Mouse (Mus musculus) kidney, embryonic 16.5 days (tissue): ENCODE results near the gene Pdcd6. TPM values are rescaled to one million over a fixed set of nuclear protein-coding genes. Genes with fewer than 3 reads are reported as not detected.

Experiments used
- ATAC-seq: fragments of 200-750 bp; cut with Nextera tagmentation; 2 replicates; pipeline ENCODE4 v1.8.0; 2017; ENCODE audit warnings: moderate TSS enrichment; ENCODE audit not compliant: low FRiP score, low TSS enrichment
- H3K27ac ChIP-seq: fragments of 300-500 bp; sonication (generic); 2 replicates; pipeline ENCODE4 v1.5.1; 2014; ENCODE audit warnings: low read length
- H3K27me3 ChIP-seq: fragments of 300-500 bp; sonication (generic); 2 replicates; pipeline ENCODE4 v1.6.1; 2014; ENCODE audit warnings: low read length, control low read depth, mixed read lengths; ENCODE audit not compliant: insufficient read depth
- H3K36me3 ChIP-seq: fragments of 300-500 bp; sonication (generic); 2 replicates; pipeline ENCODE4 v1.6.1; 2014; ENCODE audit warnings: low read length, control low read depth, mixed read lengths; ENCODE audit not compliant: insufficient read depth
- H3K4me1 ChIP-seq: fragments of 300-500 bp; sonication (generic); 2 replicates; pipeline ENCODE4 v1.6.1; 2014; ENCODE audit warnings: low read length, control low read depth, mixed read lengths; ENCODE audit not compliant: insufficient read depth
- H3K4me2 ChIP-seq: fragments of 300-500 bp; sonication (generic); replicated peaks from 2 replicates; pipeline ENCODE4 v1.6.1; 2014; ENCODE audit warnings: low read depth, low read length
- H3K4me3 ChIP-seq: fragments of 300-500 bp; sonication (generic); 2 replicates; pipeline ENCODE4 v1.5.1; 2014; ENCODE audit warnings: mild to moderate bottlenecking, low read length
- H3K9ac ChIP-seq: fragments of 300-500 bp; sonication (generic); replicated peaks from 2 replicates; pipeline ENCODE4 v1.6.1; 2014; ENCODE audit warnings: low read length
- H3K9me3 ChIP-seq: fragments of 300-500 bp; sonication (generic); 2 replicates; pipeline ENCODE4 v1.6.1; 2016; ENCODE audit warnings: low read length, control low read depth
- WGBS: fragments of 180-500 bp; shearing (Covaris S2); extraction: QIAGEN DNeasy Blood & Tissue Kit; methylation state at CpG from one replicate; pipeline ENCODE4 v1.1.7; 2014; 5-methylcytosine and 5-hydroxymethylcytosine counted together
- polyA plus RNA-seq: library from polyadenylated mRNA; unstranded; fragments of >200 nt; fragmentation: Nextera tagmentation; extraction: Ambion mirVana; gene quantifications from 2 replicates; pipeline ENCODE4 v1.2.1, GENCODE M21; 2015

The Pdcd6 gene
- polyA plus RNA-seq, 1 experiment from 2014 or later, result 172 TPM

GRCm38 (mm10) chr13:74292167-74292566, 25.2 kb downstream of the Pdcd6 start, which contains the start of gene Ahrr:
Ahrr (minus strand) TSS chr13:74292331.
- Histone ChIP-seq H3K4me2 (peak within 1 kb of the TSS; percentile 55), H3K9me3 (no peaks in the 10 kb centered on the region), H3K4me1 (peaks cover 7% of the 10 kb centered on the region; the same call in 1 of the 2 replicates), H3K4me3 (peak within 1 kb of the TSS; percentile 35), H3K27ac (no peak within 1 kb of the TSS), H3K27me3 (peaks cover 17% of the 10 kb centered on the region), H3K36me3 (no peaks in the 10 kb centered on the region), H3K9ac (peak within 1 kb of the TSS; percentile 41)
- WGBS, result 1% methylated on average over 27 of the region's 27 CpGs
- ATAC-seq, result peak; percentile 65; the same call in 1 of the 2 replicates

- Histone ChIP-seq H3K4me1 (peaks cover 7% of the 10 kb centered on the region; the same call in 1 of the 2 replicates), H3K9ac (no peak overlapping the region), H3K9me3 (no peaks in the 10 kb centered on the region), H3K4me2 (no peak overlapping the region), H3K27ac (no peak overlapping the region), H3K36me3 (no peaks in the 10 kb centered on the region), H3K27me3 (peaks cover 17% of the 10 kb centered on the region), H3K4me3 (no peak overlapping the region)
- no peak for ATAC-seq
- 75% methylated on average over 5 of the region's 5 CpGs for WGBS
These were observed 27.7 kb downstream of the Pdcd6 start for GRCm38 (mm10) chr13:74289646-74290045.

GRCm38 (mm10) chr13:74282299-74282698, 35.1 kb downstream of the Pdcd6 start:
- no peaks in the 10 kb centered on the region for H3K4me1 ChIP-seq
- ATAC-seq, result no peak

GRCm38 (mm10) chr13:74275726-74276125, 41.7 kb downstream of the Pdcd6 start:
- ATAC-seq, result no peak
- WGBS, result 74% methylated on average over 4 of the region's 4 CpGs

More at GRCm38 (mm10) chr13:74282299-74282698, 35.1 kb downstream of the Pdcd6 start:
- WGBS, result 80% methylated on average over 1 of the region's 2 CpGs
- no peak overlapping the region for H3K4me3 ChIP-seq
- no peak overlapping the region for H3K4me2 ChIP-seq
- 0 out of 2 replicates have a peak, but pooled peaks cover 3% of the 10 kb centered on the region for H3K27me3 ChIP-seq
- no peaks in the 10 kb centered on the region for H3K9me3 ChIP-seq
- H3K9ac ChIP-seq, result no peak overlapping the region
- H3K27ac ChIP-seq, result no peak overlapping the region
- no peaks in the 10 kb centered on the region for H3K36me3 ChIP-seq

GRCm38 (mm10) chr13:74260231-74260992, 57.0 kb downstream of the Pdcd6 start:
- no peaks in the 10 kb centered on the region for H3K9me3 ChIP-seq
- H3K4me1 ChIP-seq, result peaks cover 12% of the 10 kb centered on the region; the same call in 1 of the 2 replicates
- H3K27me3 ChIP-seq, result no peaks in the 10 kb centered on the region
- H3K36me3 ChIP-seq, result no peaks in the 10 kb centered on the region
- ATAC-seq, result peak; percentile 90
- peak overlapping the region; percentile 75 for H3K9ac ChIP-seq
- 5% methylated on average over 10 of the region's 10 CpGs for WGBS
- H3K27ac ChIP-seq, result no peak overlapping the region
- peak overlapping the region; percentile 98 for H3K4me2 ChIP-seq
- H3K4me3 ChIP-seq, result peak overlapping the region; percentile 56

More at GRCm38 (mm10) chr13:74275726-74276125, 41.7 kb downstream of the Pdcd6 start:
- H3K4me3 ChIP-seq, result no peak overlapping the region
- H3K36me3 ChIP-seq, result no peaks in the 10 kb centered on the region
- H3K27ac ChIP-seq, result no peak overlapping the region
- no peaks in the 10 kb centered on the region for H3K9me3 ChIP-seq
- H3K27me3 ChIP-seq, result no peaks in the 10 kb centered on the region
- H3K9ac ChIP-seq, result no peak overlapping the region
- H3K4me1 ChIP-seq, result no peaks in the 10 kb centered on the region
- H3K4me2 ChIP-seq, result no peak overlapping the region

- Histone ChIP-seq H3K9ac (peak overlapping the region; percentile 75), H3K27ac (no peak overlapping the region), H3K27me3 (no peaks in the 10 kb centered on the region), H3K4me3 (peak overlapping the region; percentile 56), H3K4me1 (peaks cover 12% of the 10 kb centered on the region; the same call in 1 of the 2 replicates), H3K9me3 (no peaks in the 10 kb centered on the region), H3K4me2 (peak overlapping the region; percentile 98), H3K36me3 (no peaks in the 10 kb centered on the region)
- peak; percentile 82 for ATAC-seq
- WGBS, result 5% methylated on average over 35 of the region's 35 CpGs
These were observed 57.7 kb downstream of the Pdcd6 start for GRCm38 (mm10) chr13:74259460-74260230.

Other genes starting within 250 kb of the Pdcd6 start
- 3.7 and 4.2 TPM in 2 replicates for gene Slc9a3, start 196.1 kb downstream of the Pdcd6 start, polyA plus RNA-seq
- 68.1 and 70.0 TPM in 2 replicates for gene Exoc3, start 108.8 kb downstream of the Pdcd6 start, polyA plus RNA-seq
- gene Ahrr, start 25.2 kb downstream of the Pdcd6 start, polyA plus RNA-seq, result 0.46 and 0.55 TPM in 2 replicates
- 383 and 417 TPM in 2 replicates for gene Sdha, start 32.7 kb upstream of the Pdcd6 start, polyA plus RNA-seq
- 45.2 and 58.1 TPM in 2 replicates for gene Ccdc127, start 32.7 kb upstream of the Pdcd6 start, polyA plus RNA-seq
- gene Lrrc14b, start 46.4 kb upstream of the Pdcd6 start, polyA plus RNA-seq, result not detected in 2 replicates
- 7.1 and 8.6 TPM in 2 replicates for gene Zfp72, start 73.3 kb upstream of the Pdcd6 start, polyA plus RNA-seq
- gene Ftl1-ps1, start 82.1 kb upstream of the Pdcd6 start, polyA plus RNA-seq, result 93.4 and 207 TPM in 2 replicates
- gene Zfp825, start 176.4 kb upstream of the Pdcd6 start, polyA plus RNA-seq, result 25.7 and 27.4 TPM in 2 replicates